Mouse (Mus musculus) liver, embryonic 14.5 days (tissue): ENCODE measurements around the gene Medag.

Experiments
- CTCF ChIP-seq: IDR thresholded peaks from 2 replicates; pipeline ENCODE4 v1.5.1; 2016; ENCODE audit warnings: antibody characterized with exemption, low read depth, control low read depth
- EP300 ChIP-seq: IDR thresholded peaks from 2 replicates; pipeline ENCODE4 v1.6.1; 2016; ENCODE audit warnings: antibody characterized with exemption, low read depth

DNA sequence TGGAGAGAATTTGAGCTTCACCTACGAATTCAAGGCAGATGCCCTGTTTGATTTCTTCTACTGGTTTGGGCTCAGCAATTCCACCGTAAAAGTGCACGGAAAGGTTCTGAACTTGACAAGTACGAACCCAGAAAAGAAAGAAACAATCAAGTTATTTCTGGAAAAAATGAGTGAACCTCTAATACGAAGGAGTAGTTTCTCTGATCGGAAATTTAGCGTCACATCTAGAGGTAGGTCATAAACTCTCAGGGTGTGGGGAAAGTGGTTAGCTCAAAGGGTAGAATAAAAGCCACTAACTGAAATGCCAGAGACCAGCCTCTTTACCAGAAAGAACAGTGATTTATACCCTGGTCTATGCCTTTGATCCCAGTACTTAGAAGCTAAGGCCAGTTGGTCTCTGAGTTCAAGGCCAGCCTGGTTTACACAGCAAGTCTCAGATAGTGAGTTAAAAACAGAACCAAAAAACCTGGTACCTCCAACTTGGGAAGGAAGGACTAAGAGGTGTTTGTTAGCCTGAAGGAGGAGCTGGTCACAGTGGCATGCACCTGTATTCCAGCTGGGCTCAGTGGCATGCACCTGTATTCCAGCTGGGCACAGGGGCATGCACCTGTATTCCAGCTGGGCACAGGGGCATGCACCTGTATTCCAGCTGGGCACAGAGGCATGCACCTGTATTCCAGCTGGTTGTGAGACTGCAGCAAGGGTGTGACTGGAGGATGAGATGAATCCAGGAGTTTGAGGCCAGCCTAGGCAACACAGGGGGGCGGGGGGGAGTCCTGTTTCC is 15.9 kb downstream of the Medag start:
- TF ChIP-seq CTCF (no peak), EP300 (no peak)
